8 mouse cellular contexts compared by ENCODE assay signal in genomic region chr8:110845821-110846404, GRCm38 (mm10). TPM values are rescaled to one million over a fixed set of nuclear protein-coding genes. Genes with fewer than 3 reads are reported as not detected.
DNase-seq lines count a peak whose midpoint lies in the region; ATAC-seq lines count a peak whose summit lies in the region.

No protein-coding gene starts in this region.

- WGBS in embryonic facial prominence, embryonic 12.5 days = 8% methylated on average over 17 of the region's 17 CpGs
- WGBS in intestine, embryonic 15.5 days = 5% methylated on average over 17 of the region's 17 CpGs
- 11% methylated on average over 17 of the region's 17 CpGs for WGBS in neural tube, embryonic 14.5 days

- H3K4me1 ChIP-seq in embryonic facial prominence, embryonic 12.5 days = peaks cover 22% of the 10 kb centered on the region
- H3K4me1 ChIP-seq in intestine, embryonic 15.5 days (replicated peaks) = peaks cover 10% of the 10 kb centered on the region; the same call in 1 of the 2 replicates
- peaks cover 18% of the 10 kb centered on the region for H3K4me1 ChIP-seq in neural tube, embryonic 14.5 days (ENCODE audit: control insufficient read depth, insufficient read depth, low read length)

- H3K27ac ChIP-seq in embryonic facial prominence, embryonic 12.5 days = peak overlapping the region; percentile 93
- peak overlapping the region; percentile 74 for H3K27ac ChIP-seq in intestine, embryonic 15.5 days
- H3K27ac ChIP-seq in neural tube, embryonic 14.5 days (ENCODE audit: low read depth, low read length) = peak overlapping the region; percentile 88

- peak overlapping the region; percentile 70 for H3K4me2 ChIP-seq in embryonic facial prominence, embryonic 12.5 days (replicated peaks)
- H3K4me2 ChIP-seq in intestine, embryonic 15.5 days (replicated peaks) = peak overlapping the region; percentile 71
- H3K4me2 ChIP-seq in neural tube, embryonic 14.5 days (ENCODE audit: low read depth, low read length) = peak overlapping the region; percentile 67

- H3K9ac ChIP-seq in embryonic facial prominence, embryonic 12.5 days = peak overlapping the region; percentile 89
- peak overlapping the region; percentile 84 for H3K9ac ChIP-seq in intestine, embryonic 15.5 days
- H3K9ac ChIP-seq in neural tube, embryonic 14.5 days (replicated peaks; ENCODE audit: low read depth, low read length) = peak overlapping the region; percentile 94

- intact Hi-C loops in gastrocnemius, postnatal 14 days (cut with DNase I; ENCODE audit: low total_unique reads) = no loop called here

- H3K27me3 ChIP-seq in embryonic facial prominence, embryonic 12.5 days = no peaks in the 10 kb centered on the region
- no peaks in the 10 kb centered on the region for H3K27me3 ChIP-seq in intestine, embryonic 15.5 days (replicated peaks)
- H3K27me3 ChIP-seq in neural tube, embryonic 14.5 days (ENCODE audit: control insufficient read depth, insufficient read depth, low read length) = no peaks in the 10 kb centered on the region

- no peaks in the 10 kb centered on the region for H3K9me3 ChIP-seq in embryonic facial prominence, embryonic 12.5 days
- no peaks in the 10 kb centered on the region for H3K9me3 ChIP-seq in intestine, embryonic 15.5 days
- no peaks in the 10 kb centered on the region for H3K9me3 ChIP-seq in neural tube, embryonic 14.5 days (ENCODE audit: control insufficient read depth, low read length)

- ATAC-seq in embryonic facial prominence, embryonic 12.5 days (ENCODE audit: insufficient number of reproducible peaks, insufficient read depth, low FRiP score, low TSS enrichment) = no peak
- ATAC-seq in intestine, embryonic 15.5 days = no peak
- no peak for ATAC-seq in neural tube, embryonic 14.5 days (ENCODE audit: low read depth)

- peaks cover 47% of the 10 kb centered on the region for H3K36me3 ChIP-seq in embryonic facial prominence, embryonic 12.5 days
- H3K36me3 ChIP-seq in intestine, embryonic 15.5 days = peaks cover 28% of the 10 kb centered on the region
- peaks cover 49% of the 10 kb centered on the region for H3K36me3 ChIP-seq in neural tube, embryonic 14.5 days (ENCODE audit: control insufficient read depth, insufficient read depth, low read length)

- peak overlapping the region; percentile 90 for H3K4me3 ChIP-seq in embryonic facial prominence, embryonic 12.5 days
- peak overlapping the region; percentile 79 for H3K4me3 ChIP-seq in intestine, embryonic 15.5 days (replicated peaks)
- H3K4me3 ChIP-seq in neural tube, embryonic 14.5 days (ENCODE audit: low read depth, low read length) = peak overlapping the region; percentile 93

- peak; percentile 6 for DNase-seq in gastrocnemius, postnatal 14 days
- no peak for DNase-seq in gastrocnemius, postnatal 4 days (ENCODE audit: low spot score in 2 of 2)
- peak; percentile 53 for DNase-seq in CD4-positive helper T cell, adult 2 months (ENCODE audit: low read depth, low spot score)
- no peak for DNase-seq in layer of hippocampus, adult 8-10 months (ENCODE audit: low spot score in 2 of 2)
- DNase-seq in urinary bladder, postnatal 4 days (ENCODE audit: low spot score in 2 of 2) = no peak

RNA-seq across cellular contexts. Expression of gene Cog4, which starts 0.5 kb away (rescaled TPM):
- total RNA-seq in gastrocnemius, postnatal 14 days (2021) = 10 to 100 TPM; 38.9 to 44.1 TPM
- total RNA-seq in gastrocnemius, postnatal 4 days (2021) = 10 to 100 TPM; 59.5 to 66.6 TPM
- 85.5 and 87.8 TPM in 2 replicates for polyA plus RNA-seq in embryonic facial prominence, embryonic 12.5 days (2016; fragmentation: Nextera tagmentation; extraction: Ambion mirVana)
- 69.0 and 69.5 TPM in 2 replicates for polyA plus RNA-seq in intestine, embryonic 15.5 days (2015; fragmentation: Nextera tagmentation; extraction: Ambion mirVana)
- polyA plus RNA-seq in neural tube, embryonic 14.5 days (2014; fragmentation: Nextera tagmentation; extraction: Ambion mirVana) = 64.6 and 78.1 TPM in 2 replicates
- 10 to 100 TPM; 50.8 to 64.2 (median 62.8) TPM for total RNA-seq in layer of hippocampus, adult 8-10 months (2022)

RNA-seq across cellular contexts. Expression of gene Sf3b3, which starts 0.7 kb away (rescaled TPM):
- total RNA-seq in gastrocnemius, postnatal 14 days (2021) = 10 to 100 TPM; 24.2 to 29.3 TPM
- total RNA-seq in gastrocnemius, postnatal 4 days (2021) = 10 to 100 TPM; 56.3 to 63.0 TPM
- polyA plus RNA-seq in embryonic facial prominence, embryonic 12.5 days (2016; fragmentation: Nextera tagmentation; extraction: Ambion mirVana) = 193 and 196 TPM in 2 replicates
- polyA plus RNA-seq in intestine, embryonic 15.5 days (2015; fragmentation: Nextera tagmentation; extraction: Ambion mirVana) = 123 and 126 TPM in 2 replicates
- 87.3 and 109 TPM in 2 replicates for polyA plus RNA-seq in neural tube, embryonic 14.5 days (2014; fragmentation: Nextera tagmentation; extraction: Ambion mirVana)
- total RNA-seq in layer of hippocampus, adult 8-10 months (2022) = 10 to 100 TPM; 64.5 to 78.9 (median 76.6) TPM

RNA-seq across cellular contexts. Expression of gene Il34, which starts 40.2 kb away (rescaled TPM):
- total RNA-seq in gastrocnemius, postnatal 14 days (2021) = 10 to 100 TPM; 15.6 to 20.0 TPM
- total RNA-seq in gastrocnemius, postnatal 4 days (2021) = 10 to 100 TPM in 1 of 2 experiments, 1 to 10 TPM in 1; 7.9 to 10.4 TPM
- polyA plus RNA-seq in embryonic facial prominence, embryonic 12.5 days (2016; fragmentation: Nextera tagmentation; extraction: Ambion mirVana) = 0.46 and 0.83 TPM in 2 replicates
- 1.1 and 2.6 TPM in 2 replicates for polyA plus RNA-seq in intestine, embryonic 15.5 days (2015; fragmentation: Nextera tagmentation; extraction: Ambion mirVana)
- polyA plus RNA-seq in neural tube, embryonic 14.5 days (2014; fragmentation: Nextera tagmentation; extraction: Ambion mirVana) = 1.2 and 2.7 TPM in 2 replicates
- 10 to 100 TPM; 57.8 to 86.8 (median 69.6) TPM for total RNA-seq in layer of hippocampus, adult 8-10 months (2022)

RNA-seq across cellular contexts. Expression of gene Fuk, which starts 56.4 kb away (rescaled TPM):
- total RNA-seq in gastrocnemius, postnatal 14 days (2021) = 1 to 10 TPM; 3.3 to 4.1 TPM
- total RNA-seq in gastrocnemius, postnatal 4 days (2021) = 1 to 10 TPM; 5.9 to 6.5 TPM
- polyA plus RNA-seq in embryonic facial prominence, embryonic 12.5 days (2016; fragmentation: Nextera tagmentation; extraction: Ambion mirVana) = 16.8 and 17.0 TPM in 2 replicates
- 10.2 and 13.2 TPM in 2 replicates for polyA plus RNA-seq in intestine, embryonic 15.5 days (2015; fragmentation: Nextera tagmentation; extraction: Ambion mirVana)
- polyA plus RNA-seq in neural tube, embryonic 14.5 days (2014; fragmentation: Nextera tagmentation; extraction: Ambion mirVana) = 3.9 and 5.4 TPM in 2 replicates
- 10 to 100 TPM; 20.7 to 26.7 (median 24.4) TPM for total RNA-seq in layer of hippocampus, adult 8-10 months (2022)

Comparison
In these comparisons a context has a peak if more than half of its experiments do, and no peak if none do; other contexts are left out.
1. DNase-seq: peak in gastrocnemius, postnatal 14 days (single experiment) and CD4-positive helper T cell, adult 2 months (single experiment); none in gastrocnemius, postnatal 4 days (0 of 2), layer of hippocampus, adult 8-10 months (0 of 2) and urinary bladder, postnatal 4 days (0 of 2).
2. Peak in every context shown above with its lines, with median percentiles within 50 percentile points of each other: H3K27ac ChIP-seq, H3K4me2 ChIP-seq, H3K4me3 ChIP-seq and H3K9ac ChIP-seq.